Mouse (Mus musculus) urinary bladder, postnatal 0 days (tissue): ENCODE measurements around the gene Pdcl3. TPM values are rescaled to one million over a fixed set of nuclear protein-coding genes. Genes with fewer than 3 reads are reported as not detected.

Experiments
- polyA plus RNA-seq: library from polyadenylated mRNA; unstranded; fragments of >200 nt; fragmentation: Nextera tagmentation; extraction: Ambion mirVana; gene quantifications from 2 replicates; pipeline ENCODE4 v1.2.1, GENCODE M21; 2015

The Pdcl3 gene
- 280 and 360 TPM in 2 replicates for polyA plus RNA-seq

DNA sequence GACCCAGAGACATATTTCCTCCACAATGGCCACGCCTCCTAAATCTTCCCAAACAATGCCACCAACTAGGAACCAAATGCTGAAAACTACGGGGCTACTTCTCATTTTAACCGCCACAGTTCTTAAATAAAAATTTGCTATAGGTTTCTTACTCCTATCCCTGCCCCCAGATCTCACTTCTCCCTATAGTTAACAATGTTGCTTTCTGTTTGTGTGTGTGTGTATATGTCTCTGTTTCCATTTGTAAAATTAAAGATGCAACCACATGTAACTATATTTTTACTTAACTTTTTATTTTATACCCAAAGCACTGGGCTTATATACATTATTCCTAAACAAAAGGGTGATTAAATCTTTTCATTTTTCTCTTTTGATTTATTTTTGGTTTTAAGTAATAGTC is at the start of gene Pdcl3:
Pdcl3 (plus strand) TSS at position 301 of the 400 bp plus-strand sequence.

DNA sequence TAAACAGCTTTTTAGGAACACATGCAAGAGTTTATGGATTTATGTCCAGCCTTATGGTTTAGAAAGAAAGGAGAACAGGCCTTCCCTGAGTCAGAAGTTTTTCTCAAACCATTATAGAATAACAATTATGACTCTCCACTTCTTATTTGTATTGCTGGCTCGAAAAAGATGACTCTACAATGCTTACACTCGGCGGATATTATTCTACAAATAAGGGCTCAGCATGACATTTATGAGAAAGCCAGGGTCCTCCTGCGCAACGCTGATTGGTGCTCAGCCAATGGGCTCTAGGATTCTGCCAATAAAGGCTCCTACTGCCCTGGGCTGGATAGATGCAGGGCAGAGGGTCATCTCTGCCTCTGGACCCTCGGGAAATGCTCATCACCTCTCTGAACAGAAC is 46.6 kb upstream of the Pdcl3 start, which contains the start of gene Nms:
Nms (plus strand) TSS at position 301 of the 400 bp plus-strand sequence.

Other genes with a start within 250 kb of the Pdcl3 start
- 0.22 and 0.23 TPM in 2 replicates for gene Lonrf2, start 148.9 kb upstream of the Pdcl3 start, polyA plus RNA-seq
- 1.3 and 1.8 TPM in 2 replicates for gene Chst10, start 87.4 kb upstream of the Pdcl3 start, polyA plus RNA-seq
- not detected in 2 replicates for gene Nms, start 46.5 kb upstream of the Pdcl3 start, polyA plus RNA-seq
- gene Npas2, start 208.1 kb downstream of the Pdcl3 start, polyA plus RNA-seq, result 1.8 and 2.2 TPM in 2 replicates